Mouse (Mus musculus) cerebellum, adult 2 months (tissue): ENCODE data around the gene Nosip. TPM values are rescaled to one million over a fixed set of nuclear protein-coding genes. Genes with fewer than 3 reads are reported as not detected.

Experiments used
- DNase-seq, 2 experiments: peaks; one replicate each; pipeline ENCODE4 v3.0.0; 2021
- H3K27ac ChIP-seq: fragments of 200-500 bp; 2 replicates; pipeline ENCODE4 v1.5.1; 2012; ENCODE audit warnings: low read length, control low read depth, inconsistent platforms; ENCODE audit not compliant: insufficient read depth
- H3K27me3 ChIP-seq: fragments of 200-500 bp; 2 replicates; pipeline ENCODE4 v1.6.1; 2012; ENCODE audit warnings: inconsistent platforms, mild to moderate bottlenecking, low read length, moderate library complexity; ENCODE audit not compliant: control insufficient read depth, insufficient read depth
- H3K4me1 ChIP-seq: fragments of 200-500 bp; 2 replicates; pipeline ENCODE4 v1.6.1; 2011; ENCODE audit warnings: low read length; ENCODE audit not compliant: control insufficient read depth, insufficient read depth
- H3K4me3 ChIP-seq: fragments of 200-500 bp; replicated peaks from 2 replicates; pipeline ENCODE3; 2011; ENCODE audit warnings: mild to moderate bottlenecking, low read depth, low read length, control low read depth; ENCODE audit not compliant: insufficient read depth
- CTCF ChIP-seq: fragments of 200-500 bp; IDR thresholded peaks from 2 replicates; pipeline ENCODE4 v1.5.1; 2011; ENCODE audit warnings: low read depth, mild to moderate bottlenecking, control low read depth, low read length, moderate library complexity, borderline replicate concordance; ENCODE audit not compliant: insufficient read depth
- POLR2A ChIP-seq: fragments of 200-500 bp; IDR thresholded peaks from 2 replicates; pipeline ENCODE4 v1.6.1; 2011; ENCODE audit warnings: low read length, control low read depth, borderline replicate concordance; ENCODE audit not compliant: insufficient read depth
- whole genome bisulfite sequencing: fragments of 180-500 bp; shearing (Covaris S2); methylation state at CpG from one replicate; pipeline ENCODE4 v1.1.7; 2018; 5-methylcytosine and 5-hydroxymethylcytosine counted together
- polyA plus RNA-seq: library from polyadenylated mRNA; depleted of rRNA; stranded (reverse); fragments of >200 nt; gene quantifications from 2 replicates; pipeline ENCODE4 v1.2.3, GENCODE M21; 2012

Gene Nosip
- polyA plus RNA-seq, 1 experiment, result 106 TPM

DNA sequence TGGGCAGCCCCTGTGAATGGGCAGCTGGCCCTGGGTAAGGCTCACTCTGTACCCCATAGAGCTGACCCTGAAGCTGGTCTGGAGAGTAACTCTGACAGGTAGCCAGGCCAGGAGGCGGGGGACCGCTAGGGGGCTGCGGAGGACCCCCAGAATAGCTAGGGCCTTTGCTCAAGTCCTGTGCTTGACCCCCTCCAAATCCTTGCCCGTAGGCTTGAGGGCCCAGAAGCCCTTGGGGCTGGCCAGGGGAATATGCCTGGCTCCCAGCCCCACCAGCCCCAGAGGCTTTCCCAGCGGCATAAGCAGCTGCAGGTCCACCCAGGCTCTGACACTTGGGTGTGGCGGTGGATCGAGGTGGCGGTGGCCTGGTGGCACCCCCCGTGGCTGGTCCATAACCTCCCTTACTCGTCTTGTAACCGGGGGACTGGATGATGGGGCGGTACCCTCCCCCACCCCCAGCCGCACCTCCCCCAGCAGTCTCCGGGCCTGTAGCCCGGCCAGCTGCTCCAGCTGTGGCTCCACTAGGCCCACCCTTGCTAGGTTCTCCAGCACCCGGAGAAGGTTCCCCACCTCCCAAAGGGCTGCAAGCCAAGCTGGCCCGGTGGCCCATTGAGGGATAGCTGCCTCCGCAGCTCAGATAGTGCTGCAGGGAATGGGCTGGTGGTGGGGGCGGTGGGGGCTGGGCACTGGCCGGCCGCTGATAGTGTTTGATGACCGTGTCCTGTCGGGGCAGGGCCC, 13.1 kb upstream of the Nosip start:
- Histone ChIP-seq H3K27ac (no peak overlapping the region), H3K27me3 (no peaks in the 10 kb centered on the region), H3K4me3 (no peak overlapping the region), H3K4me1 (peaks cover 9% of the 10 kb centered on the region)
- TF ChIP-seq CTCF, result no peak
- no peak for TF ChIP-seq POLR2A
- no peak for DNase-seq
- 79% methylated on average over 23 of the region's 23 CpGs for WGBS

- WGBS, result 3% methylated on average over 16 of the region's 16 CpGs
- Histone ChIP-seq H3K27ac (no peak overlapping the region), H3K4me1 (peaks cover 9% of the 10 kb centered on the region), H3K27me3 (no peaks in the 10 kb centered on the region), H3K4me3 (peak overlapping the region; percentile 70)
- TF ChIP-seq CTCF (no peak), POLR2A (no peak)
- DNase-seq, result peak; percentile 71 to 86
These were observed 11.2 kb upstream of the Nosip start for GRCm38 (mm10) chr7:45050945-45051600.

GRCm38 (mm10) chr7:45051601-45051974, 10.6 kb upstream of the Nosip start:
- DNase-seq, result no peak
- H3K4me1 ChIP-seq, result peaks cover 9% of the 10 kb centered on the region
- 4% methylated on average over 13 of the region's 13 CpGs for WGBS
- H3K27ac ChIP-seq, result no peak overlapping the region
- H3K4me3 ChIP-seq, result peak overlapping the region; percentile 70
- no peaks in the 10 kb centered on the region for H3K27me3 ChIP-seq
- TF ChIP-seq POLR2A (no peak), CTCF (no peak)

GRCm38 (mm10) chr7:45052181-45052861, 9.9 kb upstream of the Nosip start:
- Histone ChIP-seq H3K27me3 (no peaks in the 10 kb centered on the region), H3K4me1 (peaks cover 9% of the 10 kb centered on the region), H3K4me3 (peak overlapping the region; percentile 70), H3K27ac (peak overlapping the region; percentile 79)
- DNase-seq, result peak; percentile 61 to 66
- no peak for TF ChIP-seq POLR2A
- TF ChIP-seq CTCF, result no peak
- 1% methylated on average over 38 of the region's 38 CpGs for WGBS

GRCm38 (mm10) chr7:45052862-45053116, 9.4 kb upstream of the Nosip start, which contains the start of gene Prr12:
Gene Prr12, minus strand, starts transcription at chr7:45052881.
- Histone ChIP-seq H3K4me1 (peaks cover 9% of the 10 kb centered on the region), H3K27ac (peak within 1 kb of the TSS; percentile 98), H3K4me3 (peak within 1 kb of the TSS; percentile 70), H3K27me3 (no peaks in the 10 kb centered on the region)
- DNase-seq, result no peak
- TF ChIP-seq POLR2A, result no peak
- TF ChIP-seq CTCF, result no peak
- WGBS, result 0% methylated on average over 4 of the region's 18 CpGs

DNA sequence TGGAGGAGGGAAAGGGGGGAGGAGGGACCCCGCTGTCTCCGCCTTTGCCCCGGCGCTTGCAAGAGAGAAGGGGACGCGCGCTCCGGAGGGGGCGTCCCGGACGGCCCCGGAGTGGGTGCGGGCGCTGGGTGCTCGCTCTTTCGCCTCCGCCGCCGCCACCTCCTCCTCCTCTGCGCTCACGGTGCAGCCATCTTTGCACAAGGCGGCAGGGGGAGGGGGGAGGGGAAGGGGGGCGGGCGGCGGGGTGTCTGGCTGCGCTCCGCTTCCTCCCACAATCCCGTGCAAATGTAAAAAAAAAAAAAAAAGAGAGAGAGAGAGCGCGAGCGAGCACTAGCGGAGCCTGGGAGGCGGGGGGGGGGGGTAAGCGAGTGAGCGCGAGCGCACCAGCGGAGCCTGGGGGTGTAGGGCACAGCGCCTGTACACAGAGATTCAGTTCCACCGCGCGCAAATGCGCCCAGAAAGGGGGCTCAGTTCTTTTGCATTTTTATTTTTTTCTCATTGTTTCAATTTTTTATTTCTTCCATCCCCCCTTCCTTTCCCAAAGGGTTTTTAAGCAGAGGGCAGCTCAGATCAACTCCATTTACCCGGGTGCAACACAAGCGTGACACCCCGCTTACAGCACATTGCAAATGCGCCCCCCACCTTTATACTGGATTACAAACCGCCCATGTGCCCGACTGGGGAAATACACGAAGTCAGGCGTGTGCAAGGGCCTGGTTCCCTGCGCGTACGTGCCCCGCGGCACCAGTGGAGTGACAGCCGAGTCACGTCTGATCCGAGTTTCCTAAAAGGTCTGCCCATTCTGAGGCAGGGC, 8.9 kb upstream of the Nosip start:
- peaks cover 6% of the 10 kb centered on the region for H3K4me1 ChIP-seq
- DNase-seq, result peak; percentile 79 to 84
- peak overlapping the region; percentile 70 for H3K4me3 ChIP-seq
- H3K27me3 ChIP-seq, result no peaks in the 10 kb centered on the region
- under 1% methylated on average over 42 of the region's 59 CpGs for WGBS
- peak; percentile 54 for TF ChIP-seq POLR2A
- no peak for TF ChIP-seq CTCF
- peak overlapping the region; percentile 98 for H3K27ac ChIP-seq

DNA sequence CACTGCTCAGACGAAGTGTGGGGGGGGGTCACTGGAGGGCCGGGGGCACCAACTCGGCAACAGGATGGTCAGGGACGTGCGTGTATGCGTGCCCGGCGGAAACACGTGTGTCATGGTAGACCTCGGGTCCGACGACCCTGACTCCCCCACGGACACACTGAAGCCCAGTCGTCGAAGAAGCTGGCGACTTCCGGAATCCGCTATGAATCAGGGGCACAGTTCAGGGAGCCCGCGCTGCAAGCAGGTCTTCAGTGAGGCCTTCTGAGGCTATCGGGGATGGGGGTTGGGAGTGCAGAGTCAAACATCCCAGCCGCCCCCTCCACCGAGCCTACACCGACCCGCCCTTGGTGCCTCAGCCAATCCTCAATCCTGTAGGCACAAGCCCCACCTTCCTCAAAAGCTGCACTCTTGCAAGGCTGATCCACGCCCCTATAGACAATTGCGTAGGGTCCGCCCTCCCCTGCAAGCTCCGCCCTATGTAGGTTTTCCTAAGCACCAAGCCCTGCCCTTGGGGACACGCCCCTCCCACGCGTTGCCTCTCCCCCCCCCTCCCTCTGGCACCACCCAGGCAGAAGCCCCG, 8.2 kb upstream of the Nosip start:
- Histone ChIP-seq H3K27ac (peak overlapping the region; percentile 84), H3K27me3 (no peaks in the 10 kb centered on the region), H3K4me3 (peak overlapping the region; percentile 70), H3K4me1 (peaks cover 3% of the 10 kb centered on the region)
- TF ChIP-seq POLR2A, result peak; percentile 72; the same call in 1 of the 2 replicates
- TF ChIP-seq CTCF, result no peak
- DNase-seq, result peak; percentile 92 to 98
- WGBS, result under 1% methylated on average over 33 of the region's 33 CpGs
